Mouse (Mus musculus) small intestine, adult 2 months (tissue): ENCODE data around the gene Ccdc106.

Experiments used
- CTCF ChIP-seq: fragments of 200-500 bp; IDR thresholded peaks from 2 replicates; pipeline ENCODE4 v1.5.1; 2012; ENCODE audit warnings: low read depth, mild to moderate bottlenecking, control low read depth, inconsistent platforms, low read length, moderate library complexity, mixed read lengths; ENCODE audit not compliant: insufficient replicate concordance, insufficient read length; ENCODE audit errors: extremely low read depth
- POLR2A ChIP-seq: fragments of 200-500 bp; IDR thresholded peaks from 2 replicates; pipeline ENCODE4 v1.6.1; 2012; ENCODE audit warnings: low read depth, mild to moderate bottlenecking, control low read depth, inconsistent platforms, low read length, moderate library complexity

DNA sequence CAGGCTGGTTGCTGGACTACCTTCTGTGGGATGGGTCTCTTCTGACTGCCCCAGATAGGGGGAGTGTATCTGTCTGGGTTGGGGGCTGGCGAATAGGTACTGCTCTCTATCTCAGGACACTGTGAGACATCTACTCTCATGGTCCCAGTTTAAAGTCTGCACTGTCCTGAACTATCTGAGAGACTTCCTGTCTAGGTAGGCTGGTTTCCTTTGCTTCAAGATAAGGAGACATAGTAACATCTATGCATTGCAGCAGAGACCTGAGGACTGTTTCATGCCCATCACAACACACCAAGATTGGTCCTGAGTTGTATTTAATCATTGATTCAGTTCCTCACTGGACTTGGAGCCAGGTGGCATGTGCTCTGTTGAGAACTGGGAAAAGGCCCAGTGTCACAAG, 65.2 kb downstream of the Ccdc106 start:
- TF ChIP-seq CTCF: no peak
- TF ChIP-seq POLR2A: no peak
